Mouse (Mus musculus) ovary, postnatal 36 days (tissue): ENCODE measurements around the gene Zfp398.
"Not testable (repeated sequence)": the region's sequence is repeated elsewhere in the genome, so short reads cannot be mapped to it uniquely, and the experiment has no call there.

ENCODE experiments used
- DNase-seq: peaks from one replicate; pipeline ENCODE4 v3.0.0; 2022; ENCODE audit warnings: low spot score, mixed read lengths

Gene Zfp398

GRCm38 (mm10) chr6:47827462-47827861 lies 8.0 kb upstream of the Zfp398 start:
- DNase-seq, result no peak

DNA sequence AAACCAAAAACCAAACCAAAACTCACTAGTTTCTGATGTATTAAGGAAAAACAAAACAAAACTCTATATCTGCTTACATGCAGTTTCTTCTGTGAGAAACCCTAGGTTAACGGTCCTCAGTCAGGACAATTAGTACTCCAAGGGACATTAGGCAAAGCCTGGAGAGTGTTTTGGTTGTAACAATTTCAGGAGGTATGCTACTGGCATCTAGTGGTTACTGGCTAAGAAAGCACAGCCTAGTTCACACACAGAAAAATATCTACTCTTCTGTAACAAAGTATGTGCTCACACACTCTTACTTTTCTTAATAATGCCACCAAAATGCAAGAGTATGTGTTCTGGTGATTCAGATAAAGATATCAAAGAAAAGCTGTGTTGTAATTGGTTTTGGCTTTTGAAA lies 6.5 kb upstream of the Zfp398 start:
- DNase-seq, result no peak

GRCm38 (mm10) chr6:47830104-47831078 lies 5.1 kb upstream of the Zfp398 start, which contains the start of gene Zfp786:
TSS of gene Zfp786 (minus strand) at chr6:47830867.
- DNase-seq, result peak; percentile 90

DNA sequence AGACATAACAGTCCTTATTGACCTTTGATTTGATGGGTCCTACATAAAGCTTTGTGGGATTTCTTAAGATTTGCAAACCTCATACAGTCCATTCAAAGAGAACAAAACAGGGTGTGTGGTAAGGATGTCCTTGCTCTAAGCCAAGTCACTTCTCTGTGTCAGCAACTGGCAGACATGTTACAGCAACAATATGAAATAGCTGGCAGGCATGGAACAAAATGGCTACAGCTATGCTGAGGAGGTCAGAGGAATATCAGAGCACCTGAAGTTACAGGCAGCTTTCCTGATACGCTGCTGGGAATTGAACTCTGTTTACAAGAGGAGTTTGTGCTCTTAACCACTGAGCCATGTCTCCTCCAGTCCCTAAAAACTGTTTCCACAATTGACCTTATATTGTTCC lies 3.2 kb upstream of the Zfp398 start:
- DNase-seq, result no peak

GRCm38 (mm10) chr6:47835984-47836521 lies 592 bp downstream of the Zfp398 start:
- DNase-seq, result peak; percentile 65

DNA sequence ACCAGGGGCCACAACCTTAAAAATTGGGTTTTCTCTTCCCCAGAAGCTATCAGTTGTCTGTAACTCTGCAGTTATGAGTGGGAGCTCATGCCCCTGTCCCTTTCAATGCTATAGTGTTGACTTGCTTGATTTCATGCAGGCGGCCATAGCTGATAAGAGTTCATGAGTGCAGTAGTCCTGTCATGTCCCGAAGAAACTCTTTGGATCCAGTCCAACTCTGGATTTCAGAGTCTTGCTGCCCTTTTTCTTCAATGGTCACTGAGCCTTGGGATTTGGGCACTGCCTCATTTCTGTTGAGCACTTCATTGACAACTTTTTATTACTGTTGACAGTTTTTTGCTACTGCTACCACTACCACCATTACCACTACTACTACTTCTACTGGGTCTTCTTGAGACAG lies 2.2 kb downstream of the Zfp398 start:
- no peak for DNase-seq

DNA sequence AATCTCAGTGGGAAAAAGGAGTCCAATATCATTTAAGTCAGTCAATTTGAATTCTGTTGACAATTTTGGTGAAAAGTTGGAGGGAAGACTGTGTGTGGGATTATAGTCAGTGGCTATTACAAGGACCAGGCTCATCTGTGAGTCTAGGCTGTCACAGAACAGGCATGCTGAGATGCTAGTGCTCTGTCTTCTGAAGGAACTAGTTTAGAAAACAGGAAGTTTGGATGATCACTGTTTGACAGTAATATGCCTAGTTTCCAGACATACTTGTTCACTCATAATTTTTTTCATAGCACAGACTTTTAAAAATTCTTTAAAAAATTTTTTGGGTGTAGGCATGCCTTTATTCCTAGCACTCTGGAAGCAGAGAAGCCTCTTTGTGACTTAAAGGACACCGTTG lies 5.6 kb downstream of the Zfp398 start:
- no peak for DNase-seq

DNA sequence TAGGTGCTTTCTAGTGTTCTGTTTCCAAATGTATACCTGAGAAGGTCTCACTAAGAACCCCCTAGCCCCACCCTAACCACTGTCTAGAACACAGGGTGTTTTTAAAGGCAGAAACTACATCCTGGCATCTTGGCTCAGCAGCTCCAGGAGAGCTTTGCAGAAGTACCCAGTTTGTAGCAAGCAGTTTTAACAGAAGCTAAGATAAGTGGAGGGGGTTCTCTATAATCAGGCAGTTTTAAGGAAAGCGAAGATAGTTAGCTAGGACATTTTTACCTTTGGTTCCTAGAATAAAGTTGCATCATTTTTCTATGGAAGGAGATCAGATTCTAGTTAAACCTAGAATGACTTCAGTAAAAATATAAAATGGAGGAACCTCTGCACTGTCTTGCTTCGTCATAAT lies 6.4 kb downstream of the Zfp398 start:
- DNase-seq, result no peak

- no peak for DNase-seq
Measured at GRCm38 (mm10) chr6:47842337-47842736, 6.9 kb downstream of the Zfp398 start.

DNA sequence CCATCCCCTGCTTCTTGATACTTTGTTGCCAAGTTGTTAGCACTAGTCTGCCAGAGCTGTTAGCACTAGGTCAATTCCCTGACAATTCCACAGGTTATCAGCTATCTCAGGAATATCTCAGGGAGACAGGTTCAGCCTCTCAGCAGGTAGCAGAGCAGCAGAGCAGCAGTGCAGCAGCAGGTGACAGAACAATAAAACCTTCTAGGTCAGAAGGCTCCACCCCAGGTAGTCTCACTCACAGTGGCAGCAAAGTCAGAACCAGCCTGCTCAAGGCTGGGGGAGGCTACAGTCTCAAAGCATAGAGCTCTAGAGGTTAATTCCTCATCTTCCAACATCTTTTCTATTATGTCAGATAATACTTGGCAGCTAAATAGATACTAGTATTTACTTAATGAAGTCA lies 10.3 kb downstream of the Zfp398 start:
- DNase-seq, result no peak

- DNase-seq, result no peak
Measured at GRCm38 (mm10) chr6:47857241-47857640, 21.8 kb downstream of the Zfp398 start.

GRCm38 (mm10) chr6:47857729-47858128 lies 22.3 kb downstream of the Zfp398 start:
- not testable (repeated sequence) for DNase-seq

GRCm38 (mm10) chr6:47872266-47872665 lies 36.8 kb downstream of the Zfp398 start:
- no peak for DNase-seq

DNA sequence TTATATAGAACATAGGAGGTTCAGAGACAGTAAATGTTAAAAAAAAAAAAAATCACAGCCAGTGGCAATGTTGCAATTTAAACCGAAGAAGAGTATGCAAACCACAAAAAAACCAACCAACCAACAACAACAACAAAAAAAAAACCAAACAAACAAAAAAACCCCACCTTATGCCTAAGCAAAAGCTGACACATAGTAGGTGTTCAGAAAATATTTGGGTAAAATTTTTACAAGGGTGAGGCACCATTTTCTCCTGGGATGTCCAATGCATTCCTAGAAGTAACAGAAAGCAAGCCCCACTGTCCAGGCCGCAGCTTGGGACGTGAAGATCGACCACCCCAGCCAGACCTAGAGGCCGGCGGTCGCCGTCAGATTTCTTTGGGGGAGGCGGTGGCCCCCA lies 41.6 kb downstream of the Zfp398 start, which contains the start of gene Zfp282:
Gene Zfp282, plus strand, starts transcription at position 147 of the 400 bp plus-strand sequence.
- no peak for DNase-seq

DNA sequence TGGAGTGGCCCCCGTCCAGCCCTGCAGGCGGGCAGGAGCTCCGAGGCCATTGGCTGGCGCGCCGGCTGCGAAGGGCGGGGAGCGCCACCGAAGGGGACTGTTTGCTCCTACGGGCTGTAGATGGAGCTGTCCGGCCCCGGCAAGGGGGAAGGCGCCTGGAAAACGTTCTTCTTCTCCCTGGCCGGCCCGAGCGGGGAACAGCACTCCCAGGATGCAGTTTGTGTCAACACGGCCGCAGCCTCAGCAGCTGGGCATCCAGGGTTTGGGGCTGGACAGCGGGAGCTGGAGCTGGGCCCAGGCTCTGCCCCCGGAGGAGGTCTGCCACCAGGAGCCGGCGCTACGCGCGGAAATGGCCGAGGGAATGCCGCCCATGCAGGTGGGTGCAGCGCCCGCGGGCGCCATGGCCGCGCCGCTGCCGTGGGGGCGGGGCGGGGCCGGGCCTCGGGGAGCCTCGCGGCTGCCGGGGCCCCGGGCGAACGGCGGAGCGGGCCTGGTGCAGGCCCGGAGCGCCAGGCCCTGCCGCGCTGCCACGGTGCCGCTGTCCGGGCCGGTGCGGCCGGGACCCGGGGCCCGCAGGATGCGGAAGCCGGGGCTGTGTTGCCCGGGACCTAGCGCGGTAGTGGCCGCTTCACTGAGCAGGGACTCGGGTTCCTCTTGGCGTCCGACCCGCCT lies 42.1 kb downstream of the Zfp398 start:
- peak; percentile 92 for DNase-seq

GRCm38 (mm10) chr6:47878133-47878514 lies 42.7 kb downstream of the Zfp398 start:
- no peak for DNase-seq

DNA sequence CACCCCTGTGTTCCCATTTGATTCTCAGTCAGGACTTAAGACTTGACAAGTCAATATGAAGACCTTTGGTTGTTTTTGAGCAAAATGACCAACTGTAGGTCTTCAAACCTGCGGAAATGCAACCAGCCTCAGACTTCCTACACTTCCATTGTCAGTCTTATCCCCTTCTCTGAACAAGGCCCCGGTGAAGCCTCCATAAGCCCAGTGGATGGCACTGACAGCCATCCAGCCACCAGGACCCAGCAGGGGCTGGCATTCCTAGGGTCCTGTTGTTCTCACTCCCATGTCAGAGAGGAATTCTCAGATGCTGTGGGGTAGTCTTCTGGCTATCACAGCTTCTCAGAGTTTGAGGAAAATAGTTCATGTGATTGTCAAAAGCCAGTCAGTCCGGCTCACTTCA lies 43.1 kb downstream of the Zfp398 start:
- DNase-seq, result no peak

GRCm38 (mm10) chr6:47879049-47879716 lies 43.7 kb downstream of the Zfp398 start:
- DNase-seq, result no peak

GRCm38 (mm10) chr6:47880166-47880565 lies 44.7 kb downstream of the Zfp398 start:
- DNase-seq, result no peak

DNA sequence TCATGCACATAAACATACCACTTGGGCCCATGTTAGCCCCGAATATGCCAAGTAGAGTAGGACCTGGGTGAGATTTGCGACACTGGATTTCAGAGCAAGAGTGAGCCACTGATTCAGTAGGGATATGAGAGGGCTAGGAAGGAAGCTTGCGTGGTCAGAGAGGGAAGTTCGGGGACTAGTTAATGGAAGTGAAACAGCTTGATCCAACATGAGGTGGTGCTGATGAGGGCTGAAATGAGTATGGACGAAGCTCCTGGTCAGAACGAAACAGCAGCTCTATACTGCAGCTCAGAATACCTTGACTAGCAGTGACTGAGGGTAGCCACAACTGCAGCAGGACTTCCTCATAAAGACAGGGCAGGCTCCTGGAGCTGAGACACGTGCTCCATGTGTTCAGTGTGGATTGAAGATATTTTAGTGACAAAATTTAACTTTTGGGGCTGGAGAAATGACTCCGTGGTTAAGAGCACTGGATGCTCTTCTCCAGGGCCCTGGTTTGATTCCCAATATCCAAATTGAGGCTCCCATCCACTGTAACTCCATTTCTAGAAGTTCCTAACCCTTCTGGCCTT lies 53.4 kb downstream of the Zfp398 start:
- no peak for DNase-seq

DNA sequence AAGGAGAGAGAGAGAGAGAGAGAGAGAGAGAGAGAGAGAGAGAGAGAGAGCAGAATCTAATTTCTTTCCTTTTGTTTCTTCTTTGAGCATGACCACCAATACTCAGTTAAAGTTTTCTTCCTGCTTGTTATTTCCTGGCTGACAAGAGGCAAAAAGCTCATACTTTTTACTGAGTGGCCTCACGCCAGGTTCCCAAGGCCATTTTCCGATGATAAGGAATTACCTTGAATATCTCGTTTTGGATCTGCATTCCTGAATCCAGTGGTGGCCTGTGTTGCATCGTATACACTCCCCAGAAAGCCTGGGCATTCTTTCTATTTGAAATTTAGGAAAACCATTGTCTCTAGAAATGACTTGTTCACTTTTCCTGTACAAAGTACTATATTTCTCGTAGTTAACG lies 64.0 kb downstream of the Zfp398 start:
- DNase-seq, result no peak

GRCm38 (mm10) chr6:47903587-47903986 lies 68.1 kb downstream of the Zfp398 start:
- DNase-seq, result no peak
